Mouse (Mus musculus): ENCODE measurements around the gene Uqcr11.
A peak's percentile ranks its signal among the peaks of the same experiment; 100 is the strongest.

Uqcr11 gene

GRCm38 (mm10) chr10:80397524-80398173 lies 9.0 kb downstream of the Uqcr11 start:
- no peak for DNase-seq

- no peak for DNase-seq
Measured at GRCm38 (mm10) chr10:80396822-80397523, 9.7 kb downstream of the Uqcr11 start.

GRCm38 (mm10) chr10:80395025-80395627 lies 11.5 kb downstream of the Uqcr11 start:
- DNase-seq, result no peak

GRCm38 (mm10) chr10:80392687-80393086 lies 13.9 kb downstream of the Uqcr11 start:
- peak; percentile 69 for DNase-seq

- peak; percentile 63 for DNase-seq
Measured at GRCm38 (mm10) chr10:80390697-80391096, 15.9 kb downstream of the Uqcr11 start.

GRCm38 (mm10) chr10:80389185-80389708 lies 17.4 kb downstream of the Uqcr11 start:
- no peak for DNase-seq

GRCm38 (mm10) chr10:80388731-80389130 lies 17.9 kb downstream of the Uqcr11 start:
- DNase-seq, result no peak

- DNase-seq, result peak; percentile 71
Measured at GRCm38 (mm10) chr10:80387522-80387959, 19.1 kb downstream of the Uqcr11 start, which contains the start of gene Mex3d. Gene Mex3d, minus strand, starts transcription at chr10:80387659.

- no peak for DNase-seq
Measured at GRCm38 (mm10) chr10:80386735-80387471, 19.7 kb downstream of the Uqcr11 start.

GRCm38 (mm10) chr10:80385811-80386734 lies 20.6 kb downstream of the Uqcr11 start:
- DNase-seq, result no peak

GRCm38 (mm10) chr10:80385310-80385709 lies 21.3 kb downstream of the Uqcr11 start:
- DNase-seq, result no peak

GRCm38 (mm10) chr10:80384709-80385108 lies 21.9 kb downstream of the Uqcr11 start:
- no peak for DNase-seq

GRCm38 (mm10) chr10:80384115-80384639 lies 22.5 kb downstream of the Uqcr11 start:
- DNase-seq, result no peak

- no peak for DNase-seq
Measured at GRCm38 (mm10) chr10:80383431-80383830, 23.2 kb downstream of the Uqcr11 start.

- no peak for DNase-seq
Measured at GRCm38 (mm10) chr10:80382641-80383365, 23.8 kb downstream of the Uqcr11 start.

GRCm38 (mm10) chr10:80377716-80378115 lies 28.9 kb downstream of the Uqcr11 start:
- no peak for DNase-seq

GRCm38 (mm10) chr10:80376160-80376559 lies 30.5 kb downstream of the Uqcr11 start:
- DNase-seq, result peak; percentile 84

GRCm38 (mm10) chr10:80374063-80374462 lies 32.6 kb downstream of the Uqcr11 start:
- DNase-seq, result peak; percentile 75

GRCm38 (mm10) chr10:80372706-80373105 lies 33.9 kb downstream of the Uqcr11 start:
- DNase-seq, result no peak

GRCm38 (mm10) chr10:80371983-80372382 lies 34.6 kb downstream of the Uqcr11 start:
- no peak for DNase-seq

All from kidney, adult 11 months (tissue).